Mouse (Mus musculus) neural tube, embryonic 11.5 days (tissue): ENCODE results near the gene Gm10310. TPM values are rescaled to one million over a fixed set of nuclear protein-coding genes. Genes with fewer than 3 reads are reported as not detected.
A peak's percentile ranks its signal among the peaks of the same experiment; 100 is the strongest.
"Not testable (repeated sequence)": the region's sequence is repeated elsewhere in the genome, so short reads cannot be mapped to it uniquely, and the experiment has no call there.

Source experiments
- ATAC-seq: fragments of 200-750 bp; cut with Nextera tagmentation; 2 replicates; pipeline ENCODE4 v1.8.0; 2017; ENCODE audit warnings: moderate number of reproducible peaks, mild to moderate bottlenecking, moderate TSS enrichment, moderate library complexity; ENCODE audit not compliant: insufficient read depth, low FRiP score, low TSS enrichment
- DNase-seq: peaks from one replicate; pipeline ENCODE4 v3.0.0-alpha.2; 2015; ENCODE audit warnings: low spot score
- H3K27ac ChIP-seq: fragments of 300-500 bp; sonication (generic); 2 replicates; pipeline ENCODE4 v1.5.1; 2014; ENCODE audit warnings: low read depth, mild to moderate bottlenecking, low read length
- H3K27me3 ChIP-seq: fragments of 300-500 bp; sonication (generic); 2 replicates; pipeline ENCODE4 v1.6.1; 2014; ENCODE audit warnings: mild to moderate bottlenecking, low read length, mixed read lengths; ENCODE audit not compliant: control insufficient read depth, insufficient read depth
- H3K36me3 ChIP-seq: fragments of 300-500 bp; sonication (generic); 2 replicates; pipeline ENCODE4 v1.6.1; 2014; ENCODE audit warnings: mild to moderate bottlenecking, low read length, moderate library complexity, mixed read lengths; ENCODE audit not compliant: control insufficient read depth, insufficient read depth
- H3K4me1 ChIP-seq: fragments of 300-500 bp; sonication (generic); 2 replicates; pipeline ENCODE4 v1.6.1; 2014; ENCODE audit warnings: low read length, mixed read lengths; ENCODE audit not compliant: control insufficient read depth, insufficient read depth
- H3K4me2 ChIP-seq: fragments of 300-500 bp; sonication (generic); 2 replicates; pipeline ENCODE4 v1.6.1; 2014; ENCODE audit warnings: low read depth, mild to moderate bottlenecking, moderate library complexity
- H3K4me3 ChIP-seq: fragments of 300-500 bp; sonication (generic); 2 replicates; pipeline ENCODE4 v1.5.1; 2014; ENCODE audit warnings: low read depth, low read length
- H3K9ac ChIP-seq: fragments of 300-500 bp; sonication (generic); 2 replicates; pipeline ENCODE4 v1.6.1; 2014; ENCODE audit warnings: mild to moderate bottlenecking, low read length
- H3K9me3 ChIP-seq: fragments of 300-500 bp; sonication (generic); 2 replicates; pipeline ENCODE4 v1.6.1; 2016; ENCODE audit warnings: low read length; ENCODE audit not compliant: control insufficient read depth
- WGBS: fragments of 180-500 bp; shearing (Covaris S2); extraction: QIAGEN DNeasy Blood & Tissue Kit; methylation state at CpG from one replicate; pipeline ENCODE4 v1.1.7; 2014; 5-methylcytosine and 5-hydroxymethylcytosine counted together
- polyA plus RNA-seq: library from polyadenylated mRNA; unstranded; fragments of >200 nt; fragmentation: Nextera tagmentation; extraction: Ambion mirVana; gene quantifications from 2 replicates; pipeline ENCODE4 v1.2.1, GENCODE M21; 2014

Gene Gm10310
- polyA plus RNA-seq = not detected in 2 replicates

GRCm38 (mm10) chr10:129984962-129985361 is at the start of gene Gm10310:
Gm10310 (minus strand) TSS chr10:129985062.
- H3K27me3 ChIP-seq, H3K9me3 ChIP-seq, H3K9ac ChIP-seq, DNase-seq, H3K4me3 ChIP-seq, H3K4me2 ChIP-seq, ATAC-seq, H3K36me3 ChIP-seq, H3K4me1 ChIP-seq, H3K27ac ChIP-seq: not testable (repeated sequence)
- no CpG with 5 or more reads among the region's 1 CpGs for WGBS

GRCm38 (mm10) chr10:130030048-130030447 is 45.2 kb upstream of the Gm10310 start, which contains the start of gene Olfr821:
Olfr821 (plus strand) TSS chr10:130030348.
- no peaks in the 10 kb centered on the region for H3K27me3 ChIP-seq
- H3K4me1 ChIP-seq = no peaks in the 10 kb centered on the region
- no peak for ATAC-seq
- H3K27ac ChIP-seq = no peak within 1 kb of the TSS
- no peak for DNase-seq
- H3K4me3 ChIP-seq = no peak within 1 kb of the TSS
- no peak within 1 kb of the TSS for H3K9ac ChIP-seq
- no peak within 1 kb of the TSS for H3K4me2 ChIP-seq
- H3K9me3 ChIP-seq = no peaks in the 10 kb centered on the region
- no peaks in the 10 kb centered on the region for H3K36me3 ChIP-seq

GRCm38 (mm10) chr10:130012321-130012720 is 27.5 kb upstream of the Gm10310 start, which contains the start of gene Olfr820:
Olfr820 (plus strand) TSS chr10:130012621.
- Histone ChIP-seq H3K9me3 (no peaks in the 10 kb centered on the region), H3K4me3 (no peak within 1 kb of the TSS), H3K27ac (no peak within 1 kb of the TSS), H3K27me3 (no peaks in the 10 kb centered on the region), H3K36me3 (no peaks in the 10 kb centered on the region), H3K9ac (no peak within 1 kb of the TSS), H3K4me2 (no peak within 1 kb of the TSS), H3K4me1 (no peaks in the 10 kb centered on the region)
- DNase-seq (no peak), ATAC-seq (no peak)

- H3K36me3 ChIP-seq, H3K4me2 ChIP-seq, H3K4me3 ChIP-seq, H3K27ac ChIP-seq, ATAC-seq, H3K4me1 ChIP-seq, H3K9ac ChIP-seq, DNase-seq, H3K9me3 ChIP-seq, H3K27me3 ChIP-seq: not testable (repeated sequence)
- WGBS = 82% methylated on average over 4 of the region's 4 CpGs
Observed at GRCm38 (mm10) chr10:130005366-130005765, 20.5 kb upstream of the Gm10310 start.

GRCm38 (mm10) chr10:130004104-130004503 is 19.2 kb upstream of the Gm10310 start:
- not testable (repeated sequence) for H3K36me3 ChIP-seq, ATAC-seq, H3K27me3 ChIP-seq, H3K4me2 ChIP-seq, H3K27ac ChIP-seq, H3K9ac ChIP-seq, H3K4me1 ChIP-seq, DNase-seq, H3K4me3 ChIP-seq, H3K9me3 ChIP-seq
- 84% methylated on average over 4 of the region's 4 CpGs for WGBS

- H3K27me3 ChIP-seq, H3K36me3 ChIP-seq, H3K9me3 ChIP-seq, H3K9ac ChIP-seq, H3K27ac ChIP-seq, H3K4me1 ChIP-seq, H3K4me2 ChIP-seq, H3K4me3 ChIP-seq, DNase-seq: not testable (repeated sequence)
- ATAC-seq = peak; percentile 69
- no CpG with 5 or more reads among the region's 3 CpGs for WGBS
Observed at GRCm38 (mm10) chr10:129981867-129982266, 3.0 kb downstream of the Gm10310 start.

- H3K4me1 ChIP-seq, H3K4me2 ChIP-seq, H3K36me3 ChIP-seq, H3K27ac ChIP-seq, H3K9ac ChIP-seq, H3K27me3 ChIP-seq, H3K9me3 ChIP-seq, ATAC-seq, H3K4me3 ChIP-seq, DNase-seq: not testable (repeated sequence)
- no CpG with 5 or more reads among the region's 2 CpGs for WGBS
Observed at GRCm38 (mm10) chr10:129976040-129976439, 8.8 kb downstream of the Gm10310 start, which contains the start of gene Olfr247. Olfr247 (minus strand) TSS chr10:129976140.

- ATAC-seq = peak; percentile 55; the same call in 1 of the 2 replicates
- not testable (repeated sequence) for H3K27me3 ChIP-seq, DNase-seq, H3K9me3 ChIP-seq, H3K27ac ChIP-seq, H3K4me2 ChIP-seq, H3K9ac ChIP-seq, H3K4me3 ChIP-seq, H3K4me1 ChIP-seq, H3K36me3 ChIP-seq
- no CpG with 5 or more reads among the region's 3 CpGs for WGBS
Observed at GRCm38 (mm10) chr10:129972994-129973393, 11.9 kb downstream of the Gm10310 start.

- not testable (repeated sequence) for H3K4me1 ChIP-seq, H3K4me2 ChIP-seq, ATAC-seq, H3K27me3 ChIP-seq, H3K4me3 ChIP-seq, DNase-seq, H3K27ac ChIP-seq, H3K9me3 ChIP-seq, H3K36me3 ChIP-seq, H3K9ac ChIP-seq
- WGBS = 89% methylated on average over 2 of the region's 2 CpGs
Observed at GRCm38 (mm10) chr10:129967166-129967565, 17.7 kb downstream of the Gm10310 start, which contains the start of gene Olfr819. Olfr819 (minus strand) TSS chr10:129967266.
